Mouse (Mus musculus) olfactory bulb, adult 2 months (tissue): ENCODE data around the gene Ptpn3.

Source experiments
- CTCF ChIP-seq: fragments of 200-500 bp; IDR thresholded peaks from 2 replicates; pipeline ENCODE4 v1.5.1; 2012; ENCODE audit warnings: low read depth, mild to moderate bottlenecking, low read length, moderate library complexity; ENCODE audit not compliant: insufficient read depth
- POLR2A ChIP-seq: fragments of 200-500 bp; IDR thresholded peaks from 2 replicates; pipeline ENCODE4 v1.6.1; 2012; ENCODE audit warnings: mild to moderate bottlenecking, low read depth, low read length, moderate library complexity; ENCODE audit not compliant: insufficient read depth

GRCm38 (mm10) chr4:57228601-57229520 lies 72.8 kb downstream of the Ptpn3 start:
- TF ChIP-seq POLR2A (no peak), CTCF (no peak)
